Mouse (Mus musculus): ENCODE measurements around the gene Kcnmb1. TPM values are rescaled to one million over a fixed set of nuclear protein-coding genes. Genes with fewer than 3 reads are reported as not detected.

Gene Kcnmb1
- 1.8 and 2.0 TPM in 2 replicates for polyA plus RNA-seq (2015; fragmentation: Nextera tagmentation; extraction: Ambion mirVana)

DNA sequence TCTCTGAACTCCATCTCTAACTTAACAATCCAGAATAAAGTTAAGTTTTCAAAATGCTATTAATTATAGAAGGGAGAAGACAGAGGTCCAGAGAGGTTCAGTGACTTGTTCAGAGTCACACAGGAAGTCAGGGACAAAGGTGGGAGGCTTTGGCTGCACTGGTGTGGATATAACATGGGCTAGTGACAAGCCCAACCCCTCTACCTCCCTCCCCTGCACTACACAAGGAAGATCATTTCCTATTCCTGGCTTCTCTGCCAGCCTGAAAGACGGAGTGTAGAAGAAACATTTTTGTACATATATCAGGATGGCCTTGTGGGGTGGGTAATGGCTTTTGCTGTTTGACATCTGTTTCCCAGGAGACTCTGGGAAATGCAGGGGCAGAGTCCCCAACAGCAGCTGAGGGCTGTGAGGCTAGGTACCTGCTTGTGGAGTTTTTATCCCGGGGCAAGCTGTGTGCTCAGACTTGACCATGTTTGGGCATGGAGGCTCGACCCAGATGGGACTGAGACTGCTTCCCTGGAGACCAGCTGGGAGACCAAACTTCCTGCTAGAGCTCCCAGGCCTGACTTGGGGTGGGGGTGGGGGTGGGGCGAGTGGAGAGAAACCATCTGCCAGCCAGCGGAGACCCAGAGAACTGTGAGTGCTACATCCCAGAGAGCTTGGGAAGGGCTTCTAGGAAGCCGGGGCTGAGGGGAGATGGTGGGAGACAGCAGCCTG is at the start of gene Kcnmb1:
Kcnmb1 (plus strand) TSS at position 326 of the 720 bp plus-strand sequence.
- H3K4me2 ChIP-seq (replicated peaks), result 0 out of 2 replicates have a peak within 1 kb of the TSS, but pooled peaks have one; percentile 2
- H3K36me3 ChIP-seq, result no peaks in the 10 kb centered on the region
- no peak within 1 kb of the TSS for H3K9ac ChIP-seq
- H3K4me1 ChIP-seq (replicated peaks), result peaks cover 3% of the 10 kb centered on the region
- H3K9me3 ChIP-seq, result no peaks in the 10 kb centered on the region
- H3K27me3 ChIP-seq (replicated peaks), result no peaks in the 10 kb centered on the region
- H3K27ac ChIP-seq, result peak within 1 kb of the TSS; percentile 59
- ATAC-seq, result peak; percentile 85
- H3K4me3 ChIP-seq (replicated peaks), result no peak within 1 kb of the TSS
- 20% methylated on average over 6 of the region's 6 CpGs for WGBS

DNA sequence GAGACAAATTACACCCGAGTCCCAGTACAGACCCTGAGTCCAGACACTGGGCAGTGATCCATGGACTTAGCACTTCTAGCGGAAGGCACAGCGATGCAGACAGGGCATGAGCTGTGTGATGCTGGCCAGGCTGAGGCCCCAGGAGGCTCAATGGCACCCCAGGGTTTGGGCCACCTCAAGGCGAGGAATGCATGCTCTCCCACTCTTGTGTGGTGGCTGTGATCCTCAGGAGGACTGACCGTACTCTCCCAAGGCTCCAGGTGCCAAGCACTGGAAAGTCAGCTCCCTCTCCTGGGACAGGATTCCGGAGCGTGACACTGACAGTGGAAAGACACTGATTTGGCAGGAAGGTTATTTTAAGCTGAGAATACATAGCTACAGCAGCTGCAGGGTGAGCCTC is 49.8 kb upstream of the Kcnmb1 start:
- no peak for ATAC-seq
- Histone ChIP-seq H3K4me3 (replicated peaks) (no peak overlapping the region), H3K27ac (no peak overlapping the region), H3K36me3 (no peaks in the 10 kb centered on the region), H3K4me2 (replicated peaks) (no peak overlapping the region), H3K9ac (no peak overlapping the region), H3K27me3 (replicated peaks) (no peaks in the 10 kb centered on the region), H3K4me1 (replicated peaks) (no peaks in the 10 kb centered on the region), H3K9me3 (no peaks in the 10 kb centered on the region)
- WGBS, result 80% methylated on average over 7 of the region's 7 CpGs

DNA sequence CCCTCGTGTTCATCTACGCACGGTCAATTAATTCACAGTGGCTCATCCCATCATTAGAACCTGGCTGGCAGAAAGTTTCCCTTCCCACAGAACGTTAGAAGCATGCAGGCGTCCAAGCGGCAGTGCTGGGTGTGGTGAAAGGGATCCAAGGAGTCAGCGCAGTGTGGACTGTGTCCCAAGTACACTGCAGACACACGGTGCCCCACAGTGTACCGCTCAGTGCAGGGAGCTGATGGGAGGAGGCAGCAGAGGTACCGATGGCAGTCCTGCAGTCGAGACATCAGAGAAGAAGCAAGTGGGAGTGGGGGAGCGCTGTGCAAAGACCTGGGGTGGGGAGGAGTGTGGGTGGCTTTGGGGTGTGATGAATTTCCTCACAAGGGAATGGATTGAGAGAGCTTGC is 48.6 kb upstream of the Kcnmb1 start:
- Histone ChIP-seq H3K4me2 (replicated peaks) (no peak overlapping the region), H3K9me3 (no peaks in the 10 kb centered on the region), H3K4me3 (replicated peaks) (no peak overlapping the region), H3K27me3 (replicated peaks) (no peaks in the 10 kb centered on the region), H3K36me3 (no peaks in the 10 kb centered on the region), H3K27ac (no peak overlapping the region), H3K9ac (no peak overlapping the region), H3K4me1 (replicated peaks) (no peaks in the 10 kb centered on the region)
- 80% methylated on average over 12 of the region's 12 CpGs for WGBS
- no peak for ATAC-seq

DNA sequence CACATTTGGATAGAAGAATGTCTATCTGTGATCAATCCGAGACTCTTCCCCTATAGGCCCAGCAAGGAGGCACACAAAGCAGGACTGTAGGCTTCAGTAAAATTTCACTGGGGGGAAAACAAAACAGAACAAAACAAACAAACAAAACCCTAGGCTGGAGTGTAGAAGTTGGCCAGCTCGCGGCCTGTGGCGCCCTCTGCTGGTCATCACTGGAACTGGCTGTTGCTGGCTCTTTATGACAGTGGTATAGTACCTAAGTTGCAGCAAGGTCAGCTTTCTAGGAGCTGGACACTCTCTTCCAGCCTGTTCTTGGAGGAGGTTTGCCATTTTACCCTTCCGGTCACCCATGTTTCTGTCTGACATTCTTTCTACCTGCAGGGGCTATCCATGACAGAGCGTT is 45.2 kb upstream of the Kcnmb1 start:
- no peak overlapping the region for H3K9ac ChIP-seq
- no peak overlapping the region for H3K4me2 ChIP-seq (replicated peaks)
- no peak overlapping the region for H3K4me3 ChIP-seq (replicated peaks)
- 28% methylated on average over 6 of the region's 6 CpGs for WGBS
- no peak overlapping the region for H3K27ac ChIP-seq
- H3K9me3 ChIP-seq, result no peaks in the 10 kb centered on the region
- H3K27me3 ChIP-seq (replicated peaks), result no peaks in the 10 kb centered on the region
- no peaks in the 10 kb centered on the region for H3K36me3 ChIP-seq
- ATAC-seq, result peak; percentile 59
- H3K4me1 ChIP-seq (replicated peaks), result no peaks in the 10 kb centered on the region

DNA sequence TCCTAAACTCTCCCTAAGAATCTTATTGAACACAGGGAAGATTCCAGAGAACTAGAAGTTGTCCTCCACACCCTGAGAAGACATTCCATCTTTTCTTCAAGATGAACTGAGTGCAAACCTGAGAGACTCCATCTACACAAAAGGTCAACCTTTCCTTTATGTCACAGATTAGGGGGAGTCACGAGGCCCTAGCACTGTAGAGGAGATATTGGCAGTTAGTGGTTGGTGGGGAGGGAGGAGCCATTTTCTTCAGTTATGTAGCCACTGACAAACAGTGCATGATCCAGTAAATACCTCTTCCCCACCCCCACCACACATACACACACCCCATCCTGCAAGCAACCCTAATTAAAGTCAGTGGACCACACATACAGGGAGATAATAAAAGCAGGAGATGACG is 44.4 kb upstream of the Kcnmb1 start:
- H3K36me3 ChIP-seq, result no peaks in the 10 kb centered on the region
- ATAC-seq, result no peak
- H3K9ac ChIP-seq, result no peak overlapping the region
- no peaks in the 10 kb centered on the region for H3K4me1 ChIP-seq (replicated peaks)
- H3K4me3 ChIP-seq (replicated peaks), result no peak overlapping the region
- H3K27ac ChIP-seq, result no peak overlapping the region
- no peaks in the 10 kb centered on the region for H3K9me3 ChIP-seq
- 53% methylated on average over 2 of the region's 2 CpGs for WGBS
- H3K4me2 ChIP-seq (replicated peaks), result no peak overlapping the region
- H3K27me3 ChIP-seq (replicated peaks), result no peaks in the 10 kb centered on the region

DNA sequence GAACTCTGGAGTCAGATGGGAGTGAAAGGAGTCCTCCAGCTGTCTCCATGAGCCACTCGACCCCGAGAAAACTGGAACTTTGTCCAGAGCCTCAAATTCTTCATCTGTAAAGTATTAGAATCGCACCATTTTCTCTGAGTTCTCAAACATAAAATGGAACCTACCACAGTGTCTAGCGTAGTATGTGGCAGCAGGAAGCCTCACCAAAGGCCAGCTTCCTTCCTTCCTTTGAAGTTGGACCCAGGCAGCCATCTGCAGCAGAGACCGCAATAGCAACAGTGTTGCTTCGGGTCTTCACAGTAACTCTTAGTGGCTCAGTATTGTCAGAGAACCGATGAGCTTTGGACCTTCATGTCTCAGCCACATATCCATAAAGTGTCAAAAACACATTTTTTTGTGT is 43.0 kb upstream of the Kcnmb1 start:
- Histone ChIP-seq H3K9ac (no peak overlapping the region), H3K36me3 (no peaks in the 10 kb centered on the region), H3K27ac (no peak overlapping the region), H3K27me3 (replicated peaks) (no peaks in the 10 kb centered on the region), H3K4me2 (replicated peaks) (no peak overlapping the region), H3K4me1 (replicated peaks) (no peaks in the 10 kb centered on the region), H3K4me3 (replicated peaks) (no peak overlapping the region), H3K9me3 (no peaks in the 10 kb centered on the region)
- ATAC-seq, result no peak
- WGBS, result 79% methylated on average over 7 of the region's 7 CpGs

DNA sequence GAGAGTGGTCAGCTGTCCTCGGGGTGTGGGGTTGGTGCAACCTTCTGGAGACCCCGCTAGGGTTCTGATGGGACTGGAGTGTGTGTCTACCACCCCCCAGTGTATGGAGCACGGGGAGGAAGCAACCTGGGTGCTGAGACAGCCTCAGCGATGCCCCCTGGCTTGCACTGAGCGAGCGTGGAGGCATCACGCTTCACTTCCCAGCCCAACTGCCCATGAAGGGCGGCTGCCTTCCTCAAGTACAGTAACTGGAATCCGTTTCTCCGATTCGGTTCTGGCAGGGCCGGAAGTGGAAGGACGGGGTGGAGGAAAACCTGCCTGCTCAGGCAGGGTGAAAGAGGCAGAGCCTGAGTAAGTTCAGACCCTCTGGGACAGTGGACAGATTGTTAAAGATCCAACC is 41.4 kb upstream of the Kcnmb1 start:
- Histone ChIP-seq H3K4me1 (replicated peaks) (no peaks in the 10 kb centered on the region; the same call in 1 of the 2 replicates), H3K9ac (no peak overlapping the region), H3K4me2 (replicated peaks) (no peak overlapping the region), H3K36me3 (no peaks in the 10 kb centered on the region), H3K9me3 (no peaks in the 10 kb centered on the region), H3K27ac (no peak overlapping the region), H3K27me3 (replicated peaks) (no peaks in the 10 kb centered on the region), H3K4me3 (replicated peaks) (no peak overlapping the region)
- no peak for ATAC-seq
- WGBS, result 82% methylated on average over 13 of the region's 13 CpGs

DNA sequence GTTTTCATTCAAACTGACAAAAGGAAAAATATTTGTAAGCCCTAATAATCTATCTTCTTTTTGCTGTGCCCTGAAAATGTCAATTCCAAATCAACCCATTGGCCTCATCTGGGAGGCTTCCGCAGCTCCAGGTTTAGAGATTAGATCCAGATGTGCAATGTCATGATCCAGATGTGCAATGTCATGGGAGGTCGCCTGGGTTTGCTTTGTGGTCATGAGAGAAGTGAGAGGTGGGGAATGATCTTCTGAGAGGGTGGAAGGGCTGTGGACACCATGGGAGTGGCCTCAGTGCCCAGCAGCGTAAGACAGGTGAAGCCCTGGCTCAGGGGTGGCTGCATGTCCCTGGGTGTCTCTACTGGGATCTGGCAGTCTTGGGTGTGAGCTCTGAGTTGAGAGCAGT is 39.8 kb upstream of the Kcnmb1 start:
- H3K27me3 ChIP-seq (replicated peaks), result no peaks in the 10 kb centered on the region
- no peak overlapping the region for H3K27ac ChIP-seq
- no peak for ATAC-seq
- H3K4me3 ChIP-seq (replicated peaks), result no peak overlapping the region
- no peaks in the 10 kb centered on the region for H3K36me3 ChIP-seq
- WGBS, result 63% methylated on average over 3 of the region's 3 CpGs
- no peaks in the 10 kb centered on the region for H3K9me3 ChIP-seq
- no peak overlapping the region for H3K4me2 ChIP-seq (replicated peaks)
- H3K4me1 ChIP-seq (replicated peaks), result peaks cover 9% of the 10 kb centered on the region
- no peak overlapping the region for H3K9ac ChIP-seq

DNA sequence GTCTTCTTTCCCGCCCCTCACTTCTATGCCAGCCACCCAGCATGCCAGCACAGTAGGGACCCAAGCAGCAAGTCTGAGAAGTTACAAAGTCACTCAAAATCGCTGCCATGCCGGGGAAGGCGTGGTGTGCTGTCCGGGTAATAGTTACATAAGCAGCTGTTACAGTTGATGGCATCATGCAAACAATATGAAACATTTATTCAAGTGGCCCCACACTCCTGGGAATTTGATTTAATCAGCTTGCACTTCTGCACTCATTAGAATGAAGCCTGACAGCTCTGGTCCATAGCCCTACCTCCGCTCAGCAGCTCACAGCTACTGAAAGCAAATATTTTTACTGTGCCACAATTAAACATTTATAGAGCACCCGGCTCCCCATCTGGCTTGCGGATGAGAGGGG is 37.0 kb upstream of the Kcnmb1 start:
- Histone ChIP-seq H3K27me3 (replicated peaks) (no peaks in the 10 kb centered on the region), H3K4me3 (replicated peaks) (no peak overlapping the region), H3K9me3 (no peaks in the 10 kb centered on the region), H3K4me1 (replicated peaks) (peaks cover 11% of the 10 kb centered on the region), H3K27ac (no peak overlapping the region), H3K4me2 (replicated peaks) (no peak overlapping the region), H3K9ac (no peak overlapping the region), H3K36me3 (no peaks in the 10 kb centered on the region)
- 65% methylated on average over 8 of the region's 8 CpGs for WGBS
- no peak for ATAC-seq

DNA sequence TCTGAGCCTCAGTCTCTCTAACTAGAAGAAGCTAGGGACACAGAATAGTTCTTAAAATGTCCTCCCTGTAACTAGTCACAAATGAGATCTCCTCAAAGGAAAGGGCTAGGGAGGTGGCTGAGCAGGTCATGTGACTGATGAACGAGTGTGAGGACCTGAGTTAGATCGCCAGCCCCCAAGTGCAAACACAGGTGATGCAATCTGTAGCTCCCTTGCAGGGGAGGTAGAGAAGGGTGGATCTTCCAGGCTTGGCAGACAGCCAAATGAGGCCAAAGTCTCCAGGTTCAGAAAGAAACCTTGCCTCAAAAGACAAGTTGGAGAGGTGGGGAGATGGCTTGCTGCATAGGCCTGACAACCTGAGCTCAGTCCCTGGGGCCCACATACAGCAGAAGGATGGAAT is 36.3 kb upstream of the Kcnmb1 start:
- WGBS, result 22% methylated on average over 2 of the region's 2 CpGs
- H3K27me3 ChIP-seq (replicated peaks), result no peaks in the 10 kb centered on the region

DNA sequence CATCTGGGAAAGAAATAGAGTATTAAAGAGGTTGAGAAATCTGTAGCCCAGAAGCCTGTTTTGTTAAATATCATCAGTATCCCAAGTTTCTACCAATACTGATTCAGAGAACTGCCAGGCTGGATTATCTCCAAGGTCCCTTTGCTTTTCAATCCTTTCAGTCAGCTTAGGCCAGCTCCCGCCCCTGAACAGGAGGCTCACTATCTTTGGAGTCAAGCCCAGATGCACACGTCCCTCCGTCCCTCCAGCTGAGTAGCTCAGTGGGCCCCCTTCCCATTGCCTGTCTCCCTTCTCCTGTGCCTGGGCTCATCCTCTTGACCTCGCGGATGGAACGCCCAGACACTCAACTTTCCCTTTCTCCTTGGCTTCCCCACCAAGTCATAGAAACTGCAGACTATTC is 35.5 kb upstream of the Kcnmb1 start:
- H3K4me3 ChIP-seq (replicated peaks), result no peak overlapping the region
- WGBS, result 42% methylated on average over 6 of the region's 6 CpGs
- H3K4me2 ChIP-seq (replicated peaks), result no peak overlapping the region
- no peak overlapping the region for H3K27ac ChIP-seq
- H3K9ac ChIP-seq, result no peak overlapping the region
- ATAC-seq, result no peak
- no peaks in the 10 kb centered on the region for H3K9me3 ChIP-seq
- H3K4me1 ChIP-seq (replicated peaks), result peaks cover 15% of the 10 kb centered on the region
- H3K36me3 ChIP-seq, result no peaks in the 10 kb centered on the region
- no peaks in the 10 kb centered on the region for H3K27me3 ChIP-seq (replicated peaks)

More for the DNA sequence above, 36.3 kb upstream of the Kcnmb1 start:
- Histone ChIP-seq H3K4me2 (replicated peaks) (no peak overlapping the region), H3K4me1 (replicated peaks) (peaks cover 11% of the 10 kb centered on the region), H3K27ac (no peak overlapping the region), H3K9me3 (no peaks in the 10 kb centered on the region), H3K4me3 (replicated peaks) (no peak overlapping the region), H3K9ac (no peak overlapping the region), H3K36me3 (no peaks in the 10 kb centered on the region)
- peak; percentile 81 for ATAC-seq

DNA sequence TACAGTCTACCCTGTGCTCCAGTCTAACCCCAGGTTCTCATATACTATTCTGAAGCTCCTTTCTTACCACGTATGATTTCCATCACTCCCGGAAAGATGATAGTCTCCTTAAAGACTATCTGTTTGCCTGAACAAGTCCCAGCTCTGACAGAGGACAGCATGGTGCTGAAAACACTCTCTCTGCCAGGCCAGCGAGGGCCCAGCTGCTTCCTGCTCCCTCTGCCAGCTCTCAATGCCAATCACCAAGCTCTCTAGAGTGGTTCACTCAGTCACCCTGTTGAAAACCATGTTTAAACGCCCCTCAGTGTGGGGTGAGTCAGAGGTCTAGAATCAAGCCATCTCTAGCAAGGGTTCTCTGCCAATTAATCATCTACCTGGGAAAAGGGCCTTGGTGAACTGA is 35.0 kb upstream of the Kcnmb1 start:
- no peak overlapping the region for H3K27ac ChIP-seq
- H3K9me3 ChIP-seq, result no peaks in the 10 kb centered on the region
- no peak for ATAC-seq
- H3K9ac ChIP-seq, result no peak overlapping the region
- peaks cover 20% of the 10 kb centered on the region for H3K4me1 ChIP-seq (replicated peaks)
- no peaks in the 10 kb centered on the region for H3K27me3 ChIP-seq (replicated peaks)
- 80% methylated on average over 4 of the region's 4 CpGs for WGBS
- no peak overlapping the region for H3K4me3 ChIP-seq (replicated peaks)
- H3K4me2 ChIP-seq (replicated peaks), result no peak overlapping the region
- no peaks in the 10 kb centered on the region for H3K36me3 ChIP-seq

DNA sequence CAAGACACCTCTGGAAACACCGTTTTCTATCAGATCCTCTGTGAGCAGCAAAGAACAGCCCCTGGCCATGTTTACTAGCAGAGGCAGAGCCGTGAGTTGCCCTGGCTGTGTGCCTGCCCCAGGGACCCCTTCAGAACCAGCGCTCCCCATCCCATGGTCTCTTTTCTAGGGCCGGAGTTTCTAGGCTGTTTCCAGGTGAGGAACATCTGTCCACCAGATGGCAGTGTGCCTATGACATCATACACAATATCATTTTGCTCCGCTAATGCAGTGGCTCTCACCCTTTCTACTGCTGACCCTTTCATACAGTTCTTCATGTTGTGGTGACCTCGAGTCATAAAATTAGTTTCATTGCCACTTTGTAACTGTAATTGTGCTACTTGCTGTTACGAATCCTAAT is 34.2 kb upstream of the Kcnmb1 start:
- no peaks in the 10 kb centered on the region for H3K9me3 ChIP-seq
- no peak overlapping the region for H3K27ac ChIP-seq
- ATAC-seq, result peak; percentile 11; the same call in 1 of the 2 replicates
- no peak overlapping the region for H3K4me2 ChIP-seq (replicated peaks)
- H3K9ac ChIP-seq, result no peak overlapping the region
- peaks cover 23% of the 10 kb centered on the region for H3K4me1 ChIP-seq (replicated peaks)
- no peaks in the 10 kb centered on the region for H3K36me3 ChIP-seq
- 31% methylated on average over 7 of the region's 7 CpGs for WGBS
- no peak overlapping the region for H3K4me3 ChIP-seq (replicated peaks)
- H3K27me3 ChIP-seq (replicated peaks), result no peaks in the 10 kb centered on the region
